Mouse (Mus musculus) adrenal gland, postnatal 10 days (tissue): Measurements from ENCODE around the gene Gm38393. TPM values are rescaled to one million over a fixed set of nuclear protein-coding genes. Genes with fewer than 3 reads are reported as not detected.

ENCODE experiments used
- DNase-seq: peaks from one replicate; pipeline ENCODE4 v3.0.0; 2021; ENCODE audit warnings: mixed read lengths
- long read RNA-seq, 2 experiments: library from polyadenylated mRNA; stranded (forward); transcript quantifications; one replicate each; pipeline ENCODE4 v2.0.0; 2021
- total RNA-seq, 2 experiments: library from RNA; stranded (reverse); gene quantifications; 2 replicates each; pipeline ENCODE4 v1.2.3; 2021

The Gm38393 gene
- total RNA-seq, result 1 to 10 TPM; 2.9 to 5.8 TPM
- long read RNA-seq, experiment 1, result 0 reads
- long read RNA-seq, experiment 2, result 0 reads

DNA sequence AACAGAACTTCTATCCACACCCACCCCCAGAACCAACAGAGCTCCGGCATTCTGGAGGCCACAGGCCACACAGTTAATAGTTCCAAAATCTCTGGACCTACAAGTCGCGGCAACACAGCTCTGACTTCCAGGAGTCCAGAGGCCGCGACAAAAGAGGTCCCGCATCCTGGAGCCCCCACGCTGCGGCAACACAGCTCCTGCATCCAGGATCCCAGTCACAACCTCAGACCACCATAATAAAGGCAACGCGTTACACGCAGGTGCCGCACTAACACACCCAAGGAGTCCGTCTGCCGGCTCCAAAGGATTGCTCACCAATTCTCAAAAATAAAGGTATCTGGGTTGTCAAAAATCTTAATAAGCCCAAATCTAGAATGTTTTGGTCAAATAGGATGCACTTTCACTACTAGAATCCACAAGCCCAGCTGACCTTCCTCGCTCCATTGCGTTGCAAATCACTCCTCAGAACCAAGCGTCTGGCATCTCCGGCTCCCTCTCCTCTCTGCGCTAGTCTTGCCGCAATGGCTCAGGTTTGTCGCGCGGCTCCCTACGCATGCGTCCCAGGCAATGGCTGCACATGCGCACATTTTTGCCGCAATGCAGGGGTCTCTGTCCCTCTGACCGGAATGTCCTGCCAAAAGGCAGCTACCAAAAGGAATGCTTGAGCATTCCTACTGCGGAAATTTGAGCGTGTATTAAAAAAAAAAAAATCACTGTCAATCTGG lies at the start of gene Gm38393, which contains the start of gene Snurf:
Gene Gm38393, minus strand, starts transcription at position 459 of the 725 bp plus-strand sequence.
Gene Snurf, minus strand, starts transcription at position 444 of the 725 bp plus-strand sequence.
- peak; percentile 78 for DNase-seq

DNA sequence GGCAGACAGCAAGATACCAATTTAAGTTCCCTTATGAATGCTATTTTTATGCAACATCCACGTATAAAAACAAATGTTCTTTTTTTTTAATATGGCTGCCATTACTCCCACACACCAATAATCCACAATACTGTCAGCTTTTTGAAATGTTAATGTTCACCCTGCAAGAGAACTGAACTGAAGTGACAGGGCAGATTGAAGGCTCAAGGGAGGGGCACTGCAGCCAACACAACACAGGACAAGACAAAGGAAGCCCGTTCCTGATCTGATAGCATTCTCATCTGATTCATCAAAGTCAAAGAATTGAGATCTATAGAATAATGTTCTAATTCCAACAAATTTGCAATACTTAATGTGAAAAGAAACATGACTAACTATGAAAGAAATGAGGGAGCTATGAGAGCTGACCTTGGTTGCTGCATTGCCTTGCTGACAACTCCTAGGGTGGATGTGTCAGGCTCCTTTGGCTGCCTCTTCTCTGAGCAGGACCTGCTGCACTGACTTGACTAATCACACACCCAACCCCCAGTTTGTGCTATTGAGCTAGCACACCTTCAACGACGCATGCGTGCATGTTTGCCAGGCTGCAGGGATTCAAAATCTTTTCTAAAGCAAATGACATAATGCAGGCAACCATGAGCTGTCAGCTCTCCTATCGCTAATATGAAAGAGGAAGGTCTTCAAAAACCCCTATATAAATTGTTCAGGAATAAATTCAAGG lies 42.8 kb upstream of the Gm38393 start:
- no peak for DNase-seq

DNA sequence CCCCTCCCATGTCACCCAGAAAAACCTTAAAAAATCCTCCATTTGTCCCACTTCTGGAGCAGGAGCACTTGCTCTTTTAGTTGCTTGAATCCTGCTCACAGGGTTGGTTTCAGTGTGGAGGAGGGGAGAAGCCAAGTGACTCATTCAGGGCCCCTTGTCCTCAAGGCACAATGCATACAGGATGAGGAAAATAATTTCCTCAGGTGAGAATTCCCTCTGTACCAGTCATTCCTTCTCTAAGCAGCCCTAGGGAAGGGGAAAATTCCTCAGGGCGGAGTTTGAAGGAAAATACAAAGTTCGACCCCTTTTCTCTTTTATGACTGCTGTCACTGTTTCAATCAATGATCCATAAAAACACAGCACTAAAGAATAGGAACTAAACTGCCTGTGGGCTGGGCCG lies 8.3 kb upstream of the Gm38393 start:
- no peak for DNase-seq

DNA sequence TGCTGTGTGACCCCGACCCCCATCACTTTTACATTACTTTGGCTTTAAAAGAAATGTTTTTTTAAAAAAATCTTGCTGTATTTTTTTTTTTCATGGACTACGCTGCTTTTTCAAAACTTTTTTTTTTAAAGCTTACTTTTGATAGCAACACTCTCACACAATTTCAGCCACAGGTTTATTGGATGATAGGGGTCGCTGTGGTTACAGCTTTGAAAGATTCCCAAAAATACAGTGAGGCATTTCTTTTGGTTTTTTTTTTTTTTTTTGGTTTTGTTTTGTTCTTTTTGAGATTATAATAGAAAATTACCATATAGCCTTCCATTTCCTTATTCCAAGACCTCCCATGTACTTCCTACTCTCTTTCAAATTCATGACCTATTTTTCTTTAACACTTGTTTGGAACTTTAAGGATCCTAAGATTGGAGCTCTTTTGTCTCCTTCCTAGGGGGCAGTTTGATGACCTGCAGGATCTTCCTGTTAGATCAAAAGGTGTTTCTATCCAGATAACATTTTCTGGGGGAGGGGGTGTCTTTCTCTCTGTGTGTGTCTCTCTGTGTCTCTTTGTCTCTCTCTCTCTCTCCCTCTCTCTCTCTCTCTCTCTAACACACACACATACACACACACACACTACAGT lies 3.0 kb upstream of the Gm38393 start:
- no peak for DNase-seq

DNA sequence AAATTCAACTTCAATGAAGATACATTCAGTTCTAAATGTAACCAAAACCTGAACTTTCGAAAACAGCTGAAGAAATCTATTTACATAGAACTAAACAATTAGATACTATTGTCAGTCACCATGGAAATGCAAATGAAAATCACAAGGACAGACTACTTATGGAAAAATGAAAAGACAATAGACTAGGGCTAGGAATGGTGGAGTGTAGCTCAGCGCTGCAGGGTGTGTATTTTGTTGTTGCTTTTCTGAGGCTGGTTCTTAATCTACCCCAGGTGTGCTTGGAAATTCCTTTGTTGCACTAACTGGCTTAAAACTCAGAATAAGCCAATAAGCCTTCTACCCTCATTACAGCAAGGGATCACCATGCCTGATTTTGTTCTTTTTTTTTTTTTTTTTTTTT lies 1.4 kb upstream of the Gm38393 start:
- no peak for DNase-seq

DNA sequence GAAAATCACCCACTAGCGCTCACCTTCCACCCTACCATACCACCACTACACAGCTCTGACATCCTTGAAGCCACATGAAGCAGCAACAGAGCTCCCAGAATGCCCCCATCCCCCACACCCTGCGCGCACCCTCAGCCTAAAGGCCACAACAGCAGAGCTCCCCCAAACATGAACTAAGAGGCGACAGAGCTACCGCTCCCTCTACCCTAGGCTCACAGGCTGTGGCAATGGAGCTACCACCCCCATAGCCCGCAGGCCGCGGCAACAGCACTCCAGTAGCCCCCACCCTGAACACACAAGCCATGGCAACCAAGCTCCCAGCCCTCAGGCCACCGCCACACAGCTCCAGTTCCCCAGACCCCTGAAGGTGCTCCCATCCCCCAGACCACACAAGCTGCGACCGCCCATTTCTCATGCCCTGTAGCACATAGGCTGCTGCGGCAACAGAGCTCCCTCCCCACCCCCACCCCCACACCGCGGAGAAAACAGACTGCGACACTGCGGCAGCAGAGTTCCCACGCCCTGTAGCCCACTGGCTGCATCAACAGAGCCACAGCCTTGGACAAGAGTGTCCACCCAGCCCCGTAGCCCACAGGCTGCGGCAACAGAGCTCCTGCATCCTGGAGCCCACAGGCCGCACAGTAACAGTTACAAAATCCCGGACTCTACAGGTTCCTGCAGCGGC lies 801 bp downstream of the Gm38393 start:
- peak; percentile 15 for DNase-seq

DNA sequence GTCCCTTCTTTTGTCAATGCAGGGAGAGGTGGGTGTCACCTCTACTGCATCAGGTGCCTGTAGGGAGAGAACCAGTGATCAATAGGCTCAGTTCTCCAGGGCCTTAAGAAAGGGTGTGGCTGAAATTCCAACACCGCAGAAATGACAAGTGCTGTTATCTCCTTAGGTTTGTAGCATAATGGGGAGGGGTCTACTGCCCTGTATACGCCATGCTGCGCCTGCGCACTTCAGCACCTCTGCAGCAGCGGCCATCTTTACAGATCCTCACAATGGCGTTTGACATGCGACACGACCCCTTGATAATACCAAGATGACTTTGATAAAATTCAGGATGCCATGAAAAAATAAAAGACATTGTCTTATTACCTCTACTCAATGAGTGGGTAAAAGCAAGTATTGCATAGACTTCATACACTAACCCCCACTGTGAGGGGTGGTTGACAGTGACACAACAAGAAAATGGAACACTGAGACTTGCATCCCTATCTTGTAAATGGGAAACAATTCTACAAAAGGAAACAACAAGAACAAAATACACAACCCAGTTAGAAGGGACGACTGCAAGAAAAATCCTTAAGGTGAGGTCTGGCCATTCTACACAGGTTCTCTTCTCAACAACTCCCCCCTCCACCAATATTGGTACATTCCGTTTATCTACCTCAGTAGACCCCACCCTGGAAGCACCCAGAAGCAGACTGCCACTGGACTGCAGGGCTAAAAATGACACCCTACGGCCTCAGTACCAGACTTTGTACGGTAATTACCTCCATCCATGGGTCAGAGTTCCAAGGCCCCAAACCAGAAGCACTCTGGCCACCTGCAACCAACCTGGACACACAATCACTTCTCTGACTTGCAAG lies 1.6 kb downstream of the Gm38393 start:
- peak; percentile 1 for DNase-seq

DNA sequence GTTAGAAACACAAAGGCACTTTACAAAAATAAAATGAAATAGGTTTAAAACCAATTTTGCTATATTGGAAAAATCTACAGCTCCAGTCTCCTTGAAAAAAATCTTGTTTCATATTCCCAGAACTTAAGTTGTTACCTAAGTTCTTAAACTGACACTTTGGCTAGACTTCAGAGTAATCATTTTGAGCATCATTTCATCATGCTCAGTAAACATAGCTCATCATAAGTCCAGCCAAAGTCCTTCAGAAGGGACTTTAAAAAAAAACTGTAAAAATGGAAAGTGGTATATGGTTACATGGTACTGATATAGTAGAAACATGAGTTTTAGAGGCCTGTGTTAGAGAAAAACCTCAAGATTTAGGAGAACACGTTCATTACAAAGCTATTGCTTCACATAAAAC lies 26.2 kb downstream of the Gm38393 start:
- no peak for DNase-seq

Other genes with a start within 250 kb of the Gm38393 start
- gene Snurf, start within 50 bp of the Gm38393 start, total RNA-seq, result 100 to 1,000 TPM; 106 to 124 TPM
- gene Snrpn, start 135.2 kb upstream of the Gm38393 start, total RNA-seq, result 10 to 100 TPM; 35.4 to 47.7 TPM